Mouse (Mus musculus) heart, embryonic 14.5 days (tissue): ENCODE results near the gene Spats2. TPM values are rescaled to one million over a fixed set of nuclear protein-coding genes. Genes with fewer than 3 reads are reported as not detected.

ENCODE experiments used
- ATAC-seq: fragments of 200-750 bp; cut with Nextera tagmentation; 2 replicates; pipeline ENCODE4 v1.8.0; 2017; ENCODE audit warnings: low read depth, moderate TSS enrichment; ENCODE audit not compliant: insufficient number of reproducible peaks, insufficient read depth, low FRiP score
- H3K27ac ChIP-seq, 2 experiments: fragments of 200-500 bp in 1 of 2; fragments of 300-500 bp in 1 of 2; sonication (generic) in 1 of 2; replicated peaks in 1 of 2; 2 replicates each; pipeline ENCODE4 v1.5.1; 2012 to 2014; ENCODE audit warnings: low read depth in 2 of 2, low read length in 2 of 2, control low read depth in 1 of 2, mild to moderate bottlenecking in 1 of 2, mixed read lengths in 1 of 2; ENCODE audit not compliant: control insufficient read depth in 1 of 2, insufficient read depth in 1 of 2
- H3K27me3 ChIP-seq: fragments of 300-500 bp; sonication (generic); 2 replicates; pipeline ENCODE4 v1.6.1; 2014; ENCODE audit warnings: mild to moderate bottlenecking, low read length, control low read depth; ENCODE audit not compliant: control insufficient read depth, insufficient read depth
- H3K36me3 ChIP-seq: fragments of 300-500 bp; sonication (generic); 2 replicates; pipeline ENCODE4 v1.6.1; 2014; ENCODE audit warnings: mild to moderate bottlenecking, control low read depth, low read length, mixed read lengths; ENCODE audit not compliant: control insufficient read depth, insufficient read depth
- H3K4me1 ChIP-seq, 2 experiments: fragments of 200-500 bp in 1 of 2; fragments of 300-500 bp in 1 of 2; sonication (generic) in 1 of 2; 2 replicates each; pipeline ENCODE4 v1.6.1; 2012 to 2014; ENCODE audit warnings: low read length in 2 of 2, control low read depth in 1 of 2, mixed read lengths in 1 of 2; ENCODE audit not compliant: control insufficient read depth in 2 of 2, insufficient read depth in 2 of 2
- H3K4me2 ChIP-seq: fragments of 300-500 bp; sonication (generic); 2 replicates; pipeline ENCODE4 v1.6.1; 2014; ENCODE audit warnings: mild to moderate bottlenecking, low read length
- H3K4me3 ChIP-seq, 2 experiments: fragments of 200-500 bp in 1 of 2; fragments of 300-500 bp in 1 of 2; sonication (generic) in 1 of 2; 2 replicates each; pipeline ENCODE4 v1.5.1; 2012 to 2014; ENCODE audit warnings: low read length in 2 of 2, mild to moderate bottlenecking in 2 of 2, control low read depth in 1 of 2, low read depth in 1 of 2, moderate library complexity in 1 of 2; ENCODE audit not compliant: control insufficient read depth in 1 of 2, insufficient read depth in 1 of 2
- H3K9ac ChIP-seq: fragments of 300-500 bp; sonication (generic); 2 replicates; pipeline ENCODE4 v1.6.1; 2014; ENCODE audit warnings: mild to moderate bottlenecking, low read length
- H3K9me3 ChIP-seq: fragments of 300-500 bp; sonication (generic); 2 replicates; pipeline ENCODE4 v1.6.1; 2016; ENCODE audit warnings: low read length, control low read depth; ENCODE audit not compliant: control insufficient read depth
- WGBS: fragments of 180-500 bp; shearing (Covaris S2); extraction: QIAGEN DNeasy Blood & Tissue Kit; methylation state at CpG from one replicate; pipeline ENCODE4 v1.1.7; 2014; 5-methylcytosine and 5-hydroxymethylcytosine counted together
- microRNA-seq: library from miRNA; unstranded; fragments of <30 nt; microRNA quantifications from one replicate; pipeline ENCODE4, GENCODE M21; 2016
- polyA plus RNA-seq: library from polyadenylated mRNA; unstranded; fragments of >200 nt; fragmentation: Nextera tagmentation; extraction: Ambion mirVana; gene quantifications from 2 replicates; pipeline ENCODE4 v1.2.1, GENCODE M21; 2014

Gene Spats2
- polyA plus RNA-seq, 1 experiment from 2014 or later, result 35.9 TPM

GRCm38 (mm10) chr15:99254477-99255005, 128.8 kb downstream of the Spats2 start:
- Histone ChIP-seq H3K9ac (no peak overlapping the region), H3K9me3 (no peaks in the 10 kb centered on the region), H3K4me2 (no peak overlapping the region), H3K27ac (peak overlapping the region; percentile 21 to 23; a peak in 2 of 4 replicates), H3K36me3 (no peaks in the 10 kb centered on the region), H3K4me1 (peaks cover 27 to 32% of the 10 kb centered on the region in 2 experiments), H3K4me3 (no peak overlapping the region), H3K27me3 (no peaks in the 10 kb centered on the region)
- 68% methylated on average over 2 of the region's 2 CpGs for WGBS
- no peak for ATAC-seq

- Histone ChIP-seq H3K4me3 (no peak overlapping the region), H3K27ac (peak overlapping the region in 1 of 2 experiments; percentile 21; a peak in 1 of 4 replicates), H3K9me3 (no peaks in the 10 kb centered on the region), H3K36me3 (no peaks in the 10 kb centered on the region), H3K9ac (no peak overlapping the region), H3K4me2 (no peak overlapping the region), H3K27me3 (no peaks in the 10 kb centered on the region), H3K4me1 (peaks cover 22 to 24% of the 10 kb centered on the region in 2 experiments)
- ATAC-seq, result no peak
- 86% methylated on average over 6 of the region's 6 CpGs for WGBS
Observed at GRCm38 (mm10) chr15:99255241-99255749, 129.6 kb downstream of the Spats2 start.

DNA sequence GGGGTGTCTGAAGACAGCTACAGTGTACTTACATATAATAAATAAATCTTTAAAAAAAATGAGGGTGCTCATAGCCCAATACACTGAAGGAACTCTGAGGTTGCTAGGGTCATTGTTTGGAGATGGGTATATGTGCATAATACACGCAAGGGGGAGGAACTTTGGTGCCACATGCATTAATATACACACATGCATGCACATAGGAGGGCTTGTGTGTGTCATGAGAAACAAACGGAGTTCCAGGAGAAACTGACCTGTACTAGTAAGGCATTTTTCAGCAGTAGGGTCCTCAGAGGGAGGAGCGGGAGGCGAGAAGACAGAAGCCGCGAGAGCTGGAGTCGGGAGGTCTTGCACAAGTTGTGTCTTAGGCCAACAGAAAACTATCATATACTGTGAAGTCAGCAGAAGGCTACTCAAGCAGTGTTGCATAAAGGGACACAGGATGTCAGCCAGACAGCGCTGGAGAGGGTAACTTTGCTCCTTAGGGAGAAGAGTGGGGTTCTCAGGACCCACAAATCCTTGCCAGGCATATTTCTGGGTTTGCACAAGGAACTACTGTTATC, 133.5 kb downstream of the Spats2 start:
- Histone ChIP-seq H3K4me3 (0 out of 4 replicates have a peak overlapping the region, but pooled peaks of 1 of the 2 experiments have one; percentile 2), H3K36me3 (no peaks in the 10 kb centered on the region), H3K4me1 (peaks cover 13 to 15% of the 10 kb centered on the region in 2 experiments)

DNA sequence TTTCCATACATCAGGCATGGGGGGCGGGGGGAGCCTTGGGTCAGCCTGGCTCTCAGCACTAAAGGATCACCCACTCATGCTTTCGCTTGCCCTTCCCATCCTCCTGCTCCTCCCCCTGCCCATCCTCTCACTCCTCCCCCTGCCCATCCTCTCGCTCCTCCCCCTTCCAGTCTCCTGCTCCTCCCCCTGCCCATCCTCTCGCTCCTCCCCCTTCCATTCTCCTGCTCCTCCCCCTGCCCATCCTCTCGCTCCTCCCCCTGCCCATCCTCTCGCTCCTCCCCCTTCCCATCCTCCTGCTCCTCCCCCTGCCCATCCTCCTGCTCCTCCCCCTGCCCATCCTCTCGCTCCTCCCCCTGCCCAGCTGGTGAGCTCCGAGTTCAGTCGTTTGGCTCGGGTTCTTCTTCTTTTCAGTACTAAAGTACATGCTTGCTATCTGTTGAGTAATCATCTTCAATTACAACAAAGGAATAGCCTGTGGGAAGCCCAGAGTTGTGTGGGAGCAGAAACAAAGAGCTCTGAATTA, 134.1 kb downstream of the Spats2 start:
- 3% methylated on average over 6 of the region's 10 CpGs for WGBS

More for the DNA sequence above, 133.5 kb downstream of the Spats2 start:
- H3K4me2 ChIP-seq, result peak overlapping the region; percentile 49
- H3K9ac ChIP-seq, result no peak overlapping the region
- peak; percentile 29; the same call in 1 of the 2 replicates for ATAC-seq
- peak overlapping the region in 1 of 2 experiments; percentile 28; a peak in 1 of 4 replicates for H3K27ac ChIP-seq
- 59% methylated on average over 8 of the region's 8 CpGs for WGBS
- no peaks in the 10 kb centered on the region for H3K27me3 ChIP-seq
- H3K9me3 ChIP-seq, result no peaks in the 10 kb centered on the region

GRCm38 (mm10) chr15:99262702-99263101, 137.0 kb downstream of the Spats2 start:
- peaks cover 13 to 14% of the 10 kb centered on the region in 2 experiments for H3K4me1 ChIP-seq
- H3K27me3 ChIP-seq, result no peaks in the 10 kb centered on the region
- WGBS, result 26% methylated on average over 10 of the region's 10 CpGs
- no peaks in the 10 kb centered on the region for H3K36me3 ChIP-seq
- H3K9ac ChIP-seq, result peak overlapping the region; percentile 21; the same call in 1 of the 2 replicates
- H3K27ac ChIP-seq, result peak overlapping the region in 1 of 2 experiments; percentile 28; a peak in 1 of 4 replicates
- no peaks in the 10 kb centered on the region for H3K9me3 ChIP-seq
- no peak for ATAC-seq
- no peak overlapping the region for H3K4me3 ChIP-seq
- peak overlapping the region; percentile 16 for H3K4me2 ChIP-seq

More for the DNA sequence above, 134.1 kb downstream of the Spats2 start:
- H3K27me3 ChIP-seq, result no peaks in the 10 kb centered on the region
- no peaks in the 10 kb centered on the region for H3K36me3 ChIP-seq
- H3K27ac ChIP-seq, result peak overlapping the region in 1 of 2 experiments; percentile 28; a peak in 1 of 4 replicates
- H3K4me2 ChIP-seq, result peak overlapping the region; percentile 49
- H3K4me1 ChIP-seq, result peaks cover 13 to 16% of the 10 kb centered on the region in 2 experiments
- H3K9ac ChIP-seq, result no peak overlapping the region
- ATAC-seq, result peak; percentile 65; the same call in 1 of the 2 replicates
- H3K4me3 ChIP-seq, result peak overlapping the region; percentile 2 to 6; a peak in 2 of 4 replicates
- no peaks in the 10 kb centered on the region for H3K9me3 ChIP-seq

Small RNA genes within 50 kb of the gene (microRNA-seq; reads per million reads assigned to microRNA genes)
- 1.7 reads per million for gene Mir6960

Other genes starting within 250 kb of the Spats2 start
- 4.0 and 4.9 TPM in 2 replicates for gene Rhebl1, start 231.4 kb upstream of the Spats2 start, polyA plus RNA-seq
- 0.93 and 1.1 TPM in 2 replicates for gene Dhh, start 227.4 kb upstream of the Spats2 start, polyA plus RNA-seq
- 3.5 and 5.7 TPM in 2 replicates for gene Lmbr1l, start 207.7 kb upstream of the Spats2 start, polyA plus RNA-seq
- 1,494 and 1,560 TPM in 2 replicates for gene Tuba1b, start 191.4 kb upstream of the Spats2 start, polyA plus RNA-seq
- not detected in 2 replicates for gene Gm49450, start 172.4 kb upstream of the Spats2 start, polyA plus RNA-seq
- gene Tuba1a, start 172.2 kb upstream of the Spats2 start, polyA plus RNA-seq, result 790 and 917 TPM in 2 replicates
- 143 and 146 TPM in 2 replicates for gene Tuba1c, start 96.0 kb upstream of the Spats2 start, polyA plus RNA-seq
- 0.36 and 3.2 TPM in 2 replicates for gene Prph, start 70.7 kb upstream of the Spats2 start, polyA plus RNA-seq
- 14.8 and 16.5 TPM in 2 replicates for gene Troap, start 51.3 kb upstream of the Spats2 start, polyA plus RNA-seq
- gene C1ql4, start 38.1 kb upstream of the Spats2 start, polyA plus RNA-seq, result 0.27 and 0.41 TPM in 2 replicates
- 0.93 and 1.3 TPM in 2 replicates for gene Dnajc22, start 32.7 kb upstream of the Spats2 start, polyA plus RNA-seq
- 0.12 TPM in 1 of 2 replicates, not detected in the other for gene Kcnh3, start 98.9 kb downstream of the Spats2 start, polyA plus RNA-seq
- gene Mcrs1, start 126.0 kb downstream of the Spats2 start, polyA plus RNA-seq, result 167 and 173 TPM in 2 replicates
- 31.2 and 38.0 TPM in 2 replicates for gene Prpf40b, start 169.2 kb downstream of the Spats2 start, polyA plus RNA-seq
- gene Fam186b, start 170.0 kb downstream of the Spats2 start, polyA plus RNA-seq, result 0.36 TPM in 1 of 2 replicates, not detected in the other
- gene Fmnl3, start 244.6 kb downstream of the Spats2 start, polyA plus RNA-seq, result 14.4 and 15.0 TPM in 2 replicates